Mouse (Mus musculus): ENCODE data around the gene Tmem128.

- TF ChIP-seq CTCF (IDR thresholded peaks at IDR 0.05; ENCODE audit: low read depth, low read length) (no peak), POLR2A (IDR thresholded peaks at IDR 0.05; ENCODE audit: insufficient read depth, low read length) (no peak), EP300 (IDR thresholded peaks at IDR 0.05; ENCODE audit: insufficient read depth, low read depth, low read length) (no peak)
Measured at GRCm38 (mm10) chr5:38280075-38280474, 20.1 kb downstream of the Tmem128 start.
